Mouse (Mus musculus) stomach, postnatal 0 days (tissue): ENCODE measurements around the gene Celf2. TPM values are rescaled to one million over a fixed set of nuclear protein-coding genes. Genes with fewer than 3 reads are reported as not detected.

ENCODE experiments used
- ATAC-seq: fragments of 200-750 bp; cut with Nextera tagmentation; 2 replicates; pipeline ENCODE4 v1.8.0; 2017; ENCODE audit not compliant: low FRiP score, low TSS enrichment
- DNase-seq: peaks from one replicate; pipeline ENCODE4 v3.0.0-alpha.2; 2016; ENCODE audit warnings: low spot score
- H3K27ac ChIP-seq: fragments of 300-500 bp; sonication (generic); replicated peaks from 2 replicates; pipeline ENCODE4 v1.5.1; 2014; ENCODE audit warnings: mild to moderate bottlenecking, control low read depth
- H3K27me3 ChIP-seq: fragments of 300-500 bp; sonication (generic); 2 replicates; pipeline ENCODE4 v1.6.1; 2014; ENCODE audit warnings: low read length; ENCODE audit not compliant: control insufficient read depth, insufficient read depth
- H3K36me3 ChIP-seq: fragments of 300-500 bp; sonication (generic); 2 replicates; pipeline ENCODE4 v1.6.1; 2014; ENCODE audit warnings: low read length, mixed read lengths; ENCODE audit not compliant: control insufficient read depth, insufficient read depth
- H3K4me1 ChIP-seq: fragments of 300-500 bp; sonication (generic); replicated peaks from 2 replicates; pipeline ENCODE4 v1.6.1; 2014; ENCODE audit warnings: antibody characterized with exemption; ENCODE audit not compliant: control insufficient read depth, insufficient read depth
- H3K4me2 ChIP-seq: fragments of 300-500 bp; sonication (generic); replicated peaks from 2 replicates; pipeline ENCODE4 v1.6.1; 2014; ENCODE audit warnings: low read depth, mild to moderate bottlenecking, control low read depth, moderate library complexity
- H3K4me3 ChIP-seq: fragments of 300-500 bp; sonication (generic); 2 replicates; pipeline ENCODE4 v1.5.1; 2014; ENCODE audit warnings: low read depth, low read length, control low read depth
- H3K9ac ChIP-seq: fragments of 300-500 bp; sonication (generic); 2 replicates; pipeline ENCODE4 v1.6.1; 2014; ENCODE audit warnings: mild to moderate bottlenecking, low read length, control low read depth, mixed read lengths
- H3K9me3 ChIP-seq: fragments of 300-500 bp; sonication (generic); 2 replicates; pipeline ENCODE4 v1.6.1; 2016; ENCODE audit warnings: low read length; ENCODE audit not compliant: control insufficient read depth
- CTCF ChIP-seq: IDR thresholded peaks from 2 replicates; pipeline ENCODE4 v1.5.1; 2016; ENCODE audit warnings: antibody characterized with exemption, low read depth, mild to moderate bottlenecking, moderate library complexity
- EP300 ChIP-seq: optimal IDR thresholded peaks from 2 replicates; pipeline ENCODE3; 2016; ENCODE audit warnings: antibody characterized with exemption
- WGBS: fragments of 180-500 bp; shearing (Covaris S2); extraction: QIAGEN DNeasy Blood & Tissue Kit; methylation state at CpG from one replicate; pipeline ENCODE4 v1.1.7; 2014; 5-methylcytosine and 5-hydroxymethylcytosine counted together
- polyA plus RNA-seq: library from polyadenylated mRNA; unstranded; fragments of >200 nt; fragmentation: Nextera tagmentation; extraction: Ambion mirVana; gene quantifications from 2 replicates; pipeline ENCODE4 v1.2.1, GENCODE M21; 2015

Gene Celf2
- polyA plus RNA-seq, 1 experiment from 2014 or later = 23.4 TPM

- Histone ChIP-seq H3K4me1 (no peaks in the 10 kb centered on the region), H3K4me3 (no peak overlapping the region), H3K27ac (no peak overlapping the region), H3K9me3 (no peaks in the 10 kb centered on the region), H3K36me3 (no peaks in the 10 kb centered on the region), H3K9ac (no peak overlapping the region), H3K27me3 (no peaks in the 10 kb centered on the region), H3K4me2 (no peak overlapping the region)
- no peak for DNase-seq
- no peak for ATAC-seq
- no peak for TF ChIP-seq EP300
- no peak for TF ChIP-seq CTCF
- 83% methylated on average over 2 of the region's 2 CpGs for WGBS
Measured at GRCm38 (mm10) chr2:7079390-7079789, 430.0 kb downstream of the Celf2 start.

- H3K9ac ChIP-seq = no peak overlapping the region
- 53% methylated on average over 3 of the region's 3 CpGs for WGBS
- no peaks in the 10 kb centered on the region for H3K4me1 ChIP-seq
- H3K4me2 ChIP-seq = no peak overlapping the region
- H3K36me3 ChIP-seq = no peaks in the 10 kb centered on the region
- DNase-seq (no peak), ATAC-seq (no peak)
- no peaks in the 10 kb centered on the region for H3K9me3 ChIP-seq
- no peak overlapping the region for H3K4me3 ChIP-seq
- no peaks in the 10 kb centered on the region for H3K27me3 ChIP-seq
- TF ChIP-seq EP300 (no peak), CTCF (no peak)
- no peak overlapping the region for H3K27ac ChIP-seq
Measured at GRCm38 (mm10) chr2:7073730-7074129, 435.6 kb downstream of the Celf2 start.

GRCm38 (mm10) chr2:7072344-7073265, 436.8 kb downstream of the Celf2 start:
- H3K9ac ChIP-seq = no peak overlapping the region
- no peak overlapping the region for H3K4me3 ChIP-seq
- DNase-seq (no peak), ATAC-seq (peak; percentile 15; the same call in 1 of the 2 replicates)
- no peak overlapping the region for H3K4me2 ChIP-seq
- no peak for TF ChIP-seq EP300
- no peak for TF ChIP-seq CTCF
- H3K36me3 ChIP-seq = no peaks in the 10 kb centered on the region
- H3K27me3 ChIP-seq = no peaks in the 10 kb centered on the region
- H3K9me3 ChIP-seq = no peaks in the 10 kb centered on the region
- no peaks in the 10 kb centered on the region for H3K4me1 ChIP-seq
- 49% methylated on average over 5 of the region's 5 CpGs for WGBS
- H3K27ac ChIP-seq = 0 out of 2 replicates have a peak overlapping the region, but pooled peaks have one; percentile 36

- Histone ChIP-seq H3K4me1 (no peaks in the 10 kb centered on the region), H3K4me2 (no peak overlapping the region), H3K36me3 (no peaks in the 10 kb centered on the region), H3K9ac (no peak overlapping the region), H3K27me3 (no peaks in the 10 kb centered on the region), H3K4me3 (no peak overlapping the region), H3K27ac (no peak overlapping the region), H3K9me3 (no peaks in the 10 kb centered on the region)
- no peak for DNase-seq
- ATAC-seq = no peak
- TF ChIP-seq EP300 (no peak), CTCF (no peak)
- WGBS = 27% methylated on average over 3 of the region's 3 CpGs
Measured at GRCm38 (mm10) chr2:7069458-7069857, 439.9 kb downstream of the Celf2 start.

GRCm38 (mm10) chr2:7068281-7068680, 441.1 kb downstream of the Celf2 start:
- no peaks in the 10 kb centered on the region for H3K36me3 ChIP-seq
- no peaks in the 10 kb centered on the region for H3K4me1 ChIP-seq
- ATAC-seq = no peak
- H3K9ac ChIP-seq = no peak overlapping the region
- 87% methylated on average over 6 of the region's 6 CpGs for WGBS
- no peak overlapping the region for H3K4me2 ChIP-seq
- no peak overlapping the region for H3K27ac ChIP-seq
- H3K9me3 ChIP-seq = no peaks in the 10 kb centered on the region
- no peak for DNase-seq
- no peaks in the 10 kb centered on the region for H3K27me3 ChIP-seq
- TF ChIP-seq CTCF (no peak), EP300 (no peak)
- H3K4me3 ChIP-seq = no peak overlapping the region

- Histone ChIP-seq H3K27me3 (no peaks in the 10 kb centered on the region), H3K9me3 (no peaks in the 10 kb centered on the region), H3K36me3 (no peaks in the 10 kb centered on the region), H3K4me2 (peak overlapping the region; percentile 14; the same call in 1 of the 2 replicates), H3K27ac (no peak overlapping the region), H3K4me1 (no peaks in the 10 kb centered on the region), H3K9ac (no peak overlapping the region), H3K4me3 (no peak overlapping the region)
- no peak for DNase-seq
- no peak for TF ChIP-seq EP300
- no peak for TF ChIP-seq CTCF
- 39% methylated on average over 12 of the region's 12 CpGs for WGBS
- no peak for ATAC-seq
Measured at GRCm38 (mm10) chr2:7063574-7064192, 445.7 kb downstream of the Celf2 start.
